Mouse (Mus musculus) cerebellum, postnatal 36 days (tissue): ENCODE data around the gene Tns3.
A peak's percentile ranks its signal among the peaks of the same experiment; 100 is the strongest.

Source experiments
- DNase-seq, 2 experiments: peaks; one replicate each; pipeline ENCODE4 v3.0.0; 2021 to 2022; ENCODE audit warnings: mixed read lengths in 2 of 2

The Tns3 gene

GRCm38 (mm10) chr11:8513359-8514253 is 150.7 kb downstream of the Tns3 start:
- DNase-seq = peak; percentile 13 to 17

GRCm38 (mm10) chr11:8510294-8510693 is 154.0 kb downstream of the Tns3 start:
- DNase-seq = no peak

GRCm38 (mm10) chr11:8509614-8510013 is 154.7 kb downstream of the Tns3 start:
- DNase-seq = no peak

GRCm38 (mm10) chr11:8503735-8504134 is 160.6 kb downstream of the Tns3 start:
- DNase-seq = no peak

GRCm38 (mm10) chr11:8500855-8501254 is 163.5 kb downstream of the Tns3 start:
- no peak for DNase-seq

- no peak for DNase-seq
These were observed 167.2 kb downstream of the Tns3 start for GRCm38 (mm10) chr11:8497136-8497535.

GRCm38 (mm10) chr11:8496686-8497085 is 167.6 kb downstream of the Tns3 start:
- no peak for DNase-seq

- peak; percentile 47 to 64 for DNase-seq
These were observed 168.5 kb downstream of the Tns3 start for GRCm38 (mm10) chr11:8495801-8496200.

- DNase-seq = no peak
These were observed 169.3 kb downstream of the Tns3 start for GRCm38 (mm10) chr11:8495036-8495435.

GRCm38 (mm10) chr11:8493931-8494490 is 170.3 kb downstream of the Tns3 start:
- no peak for DNase-seq

GRCm38 (mm10) chr11:8492332-8492731 is 172.0 kb downstream of the Tns3 start:
- peak in 1 of 2 experiments; percentile 37 for DNase-seq

- no peak for DNase-seq
These were observed 176.1 kb downstream of the Tns3 start for GRCm38 (mm10) chr11:8488248-8488647.

GRCm38 (mm10) chr11:8486552-8486951 is 177.8 kb downstream of the Tns3 start:
- no peak for DNase-seq

GRCm38 (mm10) chr11:8484538-8484937 is 179.8 kb downstream of the Tns3 start:
- no peak for DNase-seq

- no peak for DNase-seq
These were observed 181.6 kb downstream of the Tns3 start for GRCm38 (mm10) chr11:8482721-8483120.

GRCm38 (mm10) chr11:8481962-8482361 is 182.4 kb downstream of the Tns3 start:
- no peak for DNase-seq

- DNase-seq = no peak
These were observed 182.8 kb downstream of the Tns3 start for GRCm38 (mm10) chr11:8481529-8481928.

GRCm38 (mm10) chr11:8479858-8480257 is 184.5 kb downstream of the Tns3 start:
- DNase-seq = no peak

- no peak for DNase-seq
These were observed 185.0 kb downstream of the Tns3 start for GRCm38 (mm10) chr11:8479313-8479712.

GRCm38 (mm10) chr11:8473616-8474015 is 190.7 kb downstream of the Tns3 start:
- DNase-seq = no peak

GRCm38 (mm10) chr11:8472439-8472838 is 191.9 kb downstream of the Tns3 start:
- no peak for DNase-seq

- no peak for DNase-seq
These were observed 192.8 kb downstream of the Tns3 start for GRCm38 (mm10) chr11:8471535-8471934.

GRCm38 (mm10) chr11:8469537-8469936 is 194.8 kb downstream of the Tns3 start:
- DNase-seq = no peak
